Mouse (Mus musculus) stomach, postnatal 0 days (tissue): Measurements from ENCODE around the gene Fsd1. TPM values are rescaled to one million over a fixed set of nuclear protein-coding genes. Genes with fewer than 3 reads are reported as not detected.
A peak's percentile ranks its signal among the peaks of the same experiment; 100 is the strongest.

Experiments
- ATAC-seq: fragments of 200-750 bp; cut with Nextera tagmentation; 2 replicates; pipeline ENCODE4 v1.8.0; 2017; ENCODE audit not compliant: low FRiP score, low TSS enrichment
- DNase-seq: peaks from one replicate; pipeline ENCODE4 v3.0.0-alpha.2; 2016; ENCODE audit warnings: low spot score
- H3K27ac ChIP-seq: fragments of 300-500 bp; sonication (generic); replicated peaks from 2 replicates; pipeline ENCODE4 v1.5.1; 2014; ENCODE audit warnings: mild to moderate bottlenecking, control low read depth
- H3K27me3 ChIP-seq: fragments of 300-500 bp; sonication (generic); 2 replicates; pipeline ENCODE4 v1.6.1; 2014; ENCODE audit warnings: low read length; ENCODE audit not compliant: control insufficient read depth, insufficient read depth
- H3K36me3 ChIP-seq: fragments of 300-500 bp; sonication (generic); 2 replicates; pipeline ENCODE4 v1.6.1; 2014; ENCODE audit warnings: low read length, mixed read lengths; ENCODE audit not compliant: control insufficient read depth, insufficient read depth
- H3K4me1 ChIP-seq: fragments of 300-500 bp; sonication (generic); replicated peaks from 2 replicates; pipeline ENCODE4 v1.6.1; 2014; ENCODE audit warnings: antibody characterized with exemption; ENCODE audit not compliant: control insufficient read depth, insufficient read depth
- H3K4me2 ChIP-seq: fragments of 300-500 bp; sonication (generic); replicated peaks from 2 replicates; pipeline ENCODE4 v1.6.1; 2014; ENCODE audit warnings: low read depth, mild to moderate bottlenecking, control low read depth, moderate library complexity
- H3K4me3 ChIP-seq: fragments of 300-500 bp; sonication (generic); 2 replicates; pipeline ENCODE4 v1.5.1; 2014; ENCODE audit warnings: low read depth, low read length, control low read depth
- H3K9ac ChIP-seq: fragments of 300-500 bp; sonication (generic); 2 replicates; pipeline ENCODE4 v1.6.1; 2014; ENCODE audit warnings: mild to moderate bottlenecking, low read length, control low read depth, mixed read lengths
- H3K9me3 ChIP-seq: fragments of 300-500 bp; sonication (generic); 2 replicates; pipeline ENCODE4 v1.6.1; 2016; ENCODE audit warnings: low read length; ENCODE audit not compliant: control insufficient read depth
- CTCF ChIP-seq: IDR thresholded peaks from 2 replicates; pipeline ENCODE4 v1.5.1; 2016; ENCODE audit warnings: antibody characterized with exemption, low read depth, mild to moderate bottlenecking, moderate library complexity
- EP300 ChIP-seq: optimal IDR thresholded peaks from 2 replicates; pipeline ENCODE3; 2016; ENCODE audit warnings: antibody characterized with exemption
- WGBS: fragments of 180-500 bp; shearing (Covaris S2); extraction: QIAGEN DNeasy Blood & Tissue Kit; methylation state at CpG from one replicate; pipeline ENCODE4 v1.1.7; 2014; 5-methylcytosine and 5-hydroxymethylcytosine counted together
- polyA plus RNA-seq: library from polyadenylated mRNA; unstranded; fragments of >200 nt; fragmentation: Nextera tagmentation; extraction: Ambion mirVana; gene quantifications from 2 replicates; pipeline ENCODE4 v1.2.1, GENCODE M21; 2015

Gene Fsd1
- polyA plus RNA-seq, 1 experiment from 2014 or later = 3.5 TPM

DNA sequence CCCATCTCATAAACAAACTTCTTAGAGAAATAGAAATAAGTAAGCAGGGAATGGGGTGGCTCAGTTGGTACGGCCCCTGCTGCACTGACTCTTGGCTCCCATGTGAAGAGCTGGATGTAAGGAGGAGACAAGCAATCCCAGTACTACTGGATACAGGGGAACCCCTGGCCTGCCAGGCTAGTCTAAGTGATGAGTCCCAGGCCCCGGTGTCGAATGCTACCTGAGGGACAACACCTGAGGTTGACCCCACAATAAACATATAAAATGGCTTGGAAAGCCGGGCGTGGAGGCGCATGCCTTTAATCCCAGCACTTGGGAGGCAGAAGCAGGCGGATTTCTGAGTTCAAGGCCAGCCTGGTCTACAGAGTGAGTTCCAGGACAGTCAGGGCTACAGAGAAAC, 45.1 kb downstream of the Fsd1 start:
- H3K4me3 ChIP-seq = no peak overlapping the region
- H3K36me3 ChIP-seq = peaks cover 2% of the 10 kb centered on the region; the same call in 1 of the 2 replicates
- no peak overlapping the region for H3K9ac ChIP-seq
- ATAC-seq (no peak), DNase-seq (no peak)
- 0 out of 2 replicates have a peak overlapping the region, but pooled peaks have one; percentile 4 for H3K27ac ChIP-seq
- no peak overlapping the region for H3K4me2 ChIP-seq
- TF ChIP-seq EP300 (no peak), CTCF (no peak)
- H3K4me1 ChIP-seq = peaks cover 8% of the 10 kb centered on the region
- WGBS = 90% methylated on average over 7 of the region's 7 CpGs
- no peaks in the 10 kb centered on the region for H3K27me3 ChIP-seq
- H3K9me3 ChIP-seq = no peaks in the 10 kb centered on the region

DNA sequence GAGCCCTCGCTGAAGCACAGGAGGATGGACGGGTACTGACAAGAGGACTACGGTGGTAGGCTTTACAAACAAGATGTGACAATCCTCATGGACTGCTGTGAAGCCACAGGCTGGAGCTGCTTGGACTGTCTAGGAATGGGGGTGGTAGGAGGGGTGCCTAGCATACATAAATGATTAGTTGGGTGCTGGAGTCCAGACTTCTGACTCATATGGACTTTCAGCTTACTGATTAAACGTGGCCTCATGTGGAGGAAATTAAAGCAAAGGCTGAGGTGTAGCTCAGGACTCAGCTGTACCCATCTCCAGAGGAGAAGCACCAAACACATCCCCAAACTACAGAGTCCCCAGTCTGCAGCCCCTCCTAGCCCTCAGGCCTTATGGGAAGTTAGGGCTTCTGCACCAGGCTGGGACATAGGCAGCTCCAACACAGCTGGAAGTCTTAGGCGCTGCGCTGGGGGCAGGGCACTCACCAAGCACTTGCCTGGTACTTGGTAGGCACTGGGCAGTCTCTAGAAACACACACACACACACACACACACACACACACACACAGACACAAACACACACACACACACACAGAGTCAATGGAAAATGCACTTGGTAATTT, 45.9 kb downstream of the Fsd1 start:
- Histone ChIP-seq H3K27me3 (no peaks in the 10 kb centered on the region), H3K9me3 (no peaks in the 10 kb centered on the region), H3K27ac (peak overlapping the region; percentile 63), H3K4me2 (peak overlapping the region; percentile 9; the same call in 1 of the 2 replicates), H3K36me3 (peaks cover 2% of the 10 kb centered on the region; the same call in 1 of the 2 replicates), H3K4me1 (peaks cover 8% of the 10 kb centered on the region), H3K4me3 (no peak overlapping the region), H3K9ac (peak overlapping the region; percentile 27; the same call in 1 of the 2 replicates)
- peak; percentile 48 for DNase-seq
- ATAC-seq = peak; percentile 61
- TF ChIP-seq EP300 (no peak), CTCF (no peak)
- WGBS = 62% methylated on average over 6 of the region's 6 CpGs

DNA sequence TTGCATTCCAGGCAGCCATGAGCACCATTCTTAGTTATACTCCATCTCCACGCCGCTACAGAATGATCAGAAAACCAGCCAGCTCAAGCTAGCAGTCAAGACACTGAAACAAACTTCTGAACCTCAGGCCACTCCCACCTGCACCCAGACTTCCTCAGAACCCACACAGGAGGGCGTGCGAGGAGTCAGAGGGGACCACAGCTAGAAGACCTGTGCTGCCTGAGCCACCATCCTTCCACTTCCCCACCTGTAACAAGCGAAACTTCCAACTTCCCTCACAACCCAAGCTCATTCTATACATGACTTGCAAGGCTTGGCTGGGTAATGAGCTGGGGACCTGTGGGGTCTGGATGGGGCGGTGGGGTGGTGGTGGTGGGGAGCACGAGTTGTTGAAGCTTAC, 46.5 kb downstream of the Fsd1 start:
- H3K27ac ChIP-seq = peak overlapping the region; percentile 63
- H3K4me3 ChIP-seq = no peak overlapping the region
- no peak for TF ChIP-seq CTCF
- TF ChIP-seq EP300 = no peak
- H3K9me3 ChIP-seq = no peaks in the 10 kb centered on the region
- peak overlapping the region; percentile 12; the same call in 1 of the 2 replicates for H3K4me2 ChIP-seq
- peaks cover 8% of the 10 kb centered on the region for H3K4me1 ChIP-seq
- no peaks in the 10 kb centered on the region for H3K27me3 ChIP-seq
- WGBS = 63% methylated on average over 7 of the region's 7 CpGs
- DNase-seq (no peak), ATAC-seq (no peak)
- H3K36me3 ChIP-seq = peaks cover 2% of the 10 kb centered on the region; the same call in 1 of the 2 replicates
- H3K9ac ChIP-seq = peak overlapping the region; percentile 27; the same call in 1 of the 2 replicates

DNA sequence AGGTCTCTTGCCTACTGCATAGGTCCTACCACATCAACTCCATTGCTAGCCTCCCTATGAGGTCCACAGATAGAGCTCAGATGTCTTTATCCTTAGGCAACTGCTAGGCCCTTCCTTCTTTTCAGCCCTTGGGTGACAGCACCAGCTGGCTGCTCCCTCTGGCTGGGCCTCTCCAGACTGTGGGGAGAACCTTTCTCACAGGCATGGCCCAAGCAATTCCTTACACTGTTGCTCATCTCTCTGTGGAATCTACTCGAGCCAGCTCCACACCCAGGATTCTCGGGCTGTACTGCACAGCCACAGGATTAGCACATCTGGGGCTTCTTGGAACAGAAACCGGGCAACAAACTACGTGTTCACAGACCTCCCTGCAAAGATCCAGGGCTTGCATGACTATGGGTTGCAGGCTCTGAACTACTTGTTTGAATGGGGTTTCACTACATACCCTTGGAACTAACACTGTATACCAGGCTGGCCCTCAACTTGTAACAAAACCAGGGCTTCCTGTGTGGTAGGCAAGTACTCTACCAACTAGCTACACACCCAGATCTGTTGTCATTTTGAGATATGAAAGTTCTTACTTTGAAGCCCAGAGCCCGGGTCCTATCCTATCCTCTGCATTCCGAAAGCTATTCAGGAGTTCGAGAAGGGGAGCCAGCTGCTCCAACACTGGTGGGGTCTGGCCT, 47.9 kb downstream of the Fsd1 start:
- Histone ChIP-seq H3K9ac (no peak overlapping the region), H3K4me3 (peak overlapping the region; percentile 77; the same call in 1 of the 2 replicates), H3K27ac (peak overlapping the region; percentile 70), H3K27me3 (no peaks in the 10 kb centered on the region), H3K4me2 (peak overlapping the region; percentile 61; the same call in 1 of the 2 replicates), H3K4me1 (peaks cover 8% of the 10 kb centered on the region), H3K9me3 (no peaks in the 10 kb centered on the region), H3K36me3 (no peaks in the 10 kb centered on the region; the same call in 1 of the 2 replicates)
- DNase-seq (no peak), ATAC-seq (no peak)
- no peak for TF ChIP-seq EP300
- TF ChIP-seq CTCF = no peak
- 72% methylated on average over 7 of the region's 7 CpGs for WGBS

GRCm38 (mm10) chr17:56034726-56035100, 48.4 kb downstream of the Fsd1 start:
- H3K36me3 ChIP-seq = no peaks in the 10 kb centered on the region
- no peak for ATAC-seq
- peak overlapping the region; percentile 70 for H3K27ac ChIP-seq
- H3K4me2 ChIP-seq = peak overlapping the region; percentile 61; the same call in 1 of the 2 replicates
- no peak for DNase-seq
- 74% methylated on average over 6 of the region's 6 CpGs for WGBS
- no peaks in the 10 kb centered on the region for H3K27me3 ChIP-seq
- 0 out of 2 replicates have a peak overlapping the region, but pooled peaks have one; percentile 23 for H3K9ac ChIP-seq
- TF ChIP-seq CTCF (no peak), EP300 (no peak)
- peaks cover 8% of the 10 kb centered on the region for H3K4me1 ChIP-seq
- no peaks in the 10 kb centered on the region for H3K9me3 ChIP-seq
- peak overlapping the region; percentile 77 for H3K4me3 ChIP-seq

GRCm38 (mm10) chr17:56035216-56035615, 48.9 kb downstream of the Fsd1 start:
- Histone ChIP-seq H3K4me3 (peak overlapping the region; percentile 77), H3K9ac (peak overlapping the region; percentile 92), H3K4me2 (peak overlapping the region; percentile 61), H3K27me3 (no peaks in the 10 kb centered on the region), H3K36me3 (no peaks in the 10 kb centered on the region), H3K9me3 (no peaks in the 10 kb centered on the region), H3K4me1 (peaks cover 8% of the 10 kb centered on the region), H3K27ac (peak overlapping the region; percentile 70)
- TF ChIP-seq EP300 (no peak), CTCF (no peak)
- 36% methylated on average over 4 of the region's 4 CpGs for WGBS
- no peak for DNase-seq
- ATAC-seq = no peak
